Mouse (Mus musculus): ENCODE measurements around the gene Pkdcc. TPM values are rescaled to one million over a fixed set of nuclear protein-coding genes. Genes with fewer than 3 reads are reported as not detected.
A peak's percentile ranks its signal among the peaks of the same experiment; 100 is the strongest.

The Pkdcc gene
- polyA plus RNA-seq, 1 experiment from 2014 or later, result 5.8 TPM

DNA sequence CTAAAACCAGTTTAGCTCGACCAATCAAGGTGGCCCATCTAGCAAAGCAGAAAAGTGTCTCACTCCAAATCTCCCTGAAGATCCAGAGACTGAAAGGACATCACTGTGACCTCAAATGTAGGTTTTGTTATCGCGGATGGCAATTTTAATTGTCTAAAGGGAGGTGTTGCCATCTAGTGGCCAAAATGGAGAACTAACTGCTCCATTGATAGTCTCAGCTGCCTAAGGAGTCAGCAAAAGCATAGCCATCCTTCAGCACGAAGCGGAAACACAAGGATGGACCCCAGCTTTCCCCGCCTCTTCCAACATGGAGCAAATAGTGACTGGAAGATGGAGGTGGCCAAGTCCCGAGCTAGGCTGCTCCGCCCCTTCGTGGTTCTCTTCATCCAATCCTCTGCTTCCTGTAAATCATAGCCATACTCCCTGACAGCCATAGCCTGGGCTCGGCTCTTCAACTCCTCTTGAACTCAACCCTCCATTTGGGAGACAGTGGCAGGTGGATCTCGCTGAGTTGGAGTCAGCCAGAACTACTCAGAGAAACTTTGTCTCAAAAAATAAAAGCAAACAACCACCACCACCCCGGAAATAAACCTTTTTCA is 38.1 kb downstream of the Pkdcc start:
- H3K27ac ChIP-seq (ENCODE audit: low read length), result no peak overlapping the region
- WGBS, result 28% methylated on average over 12 of the region's 12 CpGs
- no peak overlapping the region for H3K4me3 ChIP-seq (replicated peaks; ENCODE audit: low read length)
- H3K36me3 ChIP-seq (ENCODE audit: control insufficient read depth, insufficient read depth), result no peaks in the 10 kb centered on the region
- no peaks in the 10 kb centered on the region for H3K9me3 ChIP-seq (ENCODE audit: control insufficient read depth, low read length)
- no peak overlapping the region for H3K9ac ChIP-seq (replicated peaks; ENCODE audit: low read depth, low read length)
- H3K27me3 ChIP-seq (replicated peaks; ENCODE audit: control insufficient read depth, insufficient read depth, low read length), result no peaks in the 10 kb centered on the region
- no peaks in the 10 kb centered on the region for H3K4me1 ChIP-seq (replicated peaks; ENCODE audit: control insufficient read depth, insufficient read depth, low read length)
- ATAC-seq, result peak; percentile 65
- H3K4me2 ChIP-seq (ENCODE audit: low read length), result 0 out of 2 replicates have a peak overlapping the region, but pooled peaks have one; percentile 8

DNA sequence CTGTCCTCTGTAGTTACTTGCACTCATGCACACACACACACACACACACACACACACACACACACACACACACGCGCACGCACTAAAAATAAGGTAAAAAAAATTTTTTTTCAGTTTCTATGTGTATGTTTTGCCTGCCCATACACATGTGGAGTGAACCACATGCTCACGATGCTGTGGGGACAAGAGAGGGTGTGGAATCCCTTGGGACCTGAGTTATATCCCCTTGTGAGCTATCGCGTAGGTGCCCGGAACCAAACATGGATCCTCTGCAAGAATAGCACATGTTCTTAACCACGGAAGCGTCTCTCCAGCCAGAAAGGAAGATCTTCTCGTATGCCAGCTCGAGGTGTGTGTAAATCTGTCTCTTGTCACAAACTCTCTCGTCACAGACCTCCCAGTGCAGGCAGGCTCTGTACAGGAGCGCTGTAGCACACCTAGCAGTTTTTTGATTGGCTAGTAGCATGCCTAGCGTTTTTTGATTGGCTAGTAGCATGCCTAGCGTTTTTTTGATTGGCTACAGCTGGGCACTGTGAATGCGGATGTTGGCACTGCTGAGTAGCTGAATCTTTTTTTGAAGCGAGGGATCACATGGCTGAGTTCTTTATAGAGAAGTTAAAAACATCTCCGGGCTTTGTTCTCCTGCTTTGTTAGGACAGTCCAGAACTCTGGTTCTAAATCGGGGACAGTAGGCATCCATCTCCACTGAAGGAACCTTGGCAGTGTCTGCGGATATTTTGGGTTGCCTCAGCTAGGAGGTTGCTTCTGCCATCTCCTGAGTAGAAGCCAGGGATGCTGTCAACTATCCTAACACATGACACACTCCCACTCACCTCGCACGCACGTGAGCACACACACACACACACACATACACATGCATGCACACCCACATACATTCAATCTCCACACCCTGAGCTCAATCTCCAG is 52.4 kb downstream of the Pkdcc start:
- 0 out of 2 replicates have a peak overlapping the region, but pooled peaks have one; percentile 17 for H3K9ac ChIP-seq (replicated peaks; ENCODE audit: low read depth, low read length)
- WGBS, result 40% methylated on average over 23 of the region's 23 CpGs

DNA sequence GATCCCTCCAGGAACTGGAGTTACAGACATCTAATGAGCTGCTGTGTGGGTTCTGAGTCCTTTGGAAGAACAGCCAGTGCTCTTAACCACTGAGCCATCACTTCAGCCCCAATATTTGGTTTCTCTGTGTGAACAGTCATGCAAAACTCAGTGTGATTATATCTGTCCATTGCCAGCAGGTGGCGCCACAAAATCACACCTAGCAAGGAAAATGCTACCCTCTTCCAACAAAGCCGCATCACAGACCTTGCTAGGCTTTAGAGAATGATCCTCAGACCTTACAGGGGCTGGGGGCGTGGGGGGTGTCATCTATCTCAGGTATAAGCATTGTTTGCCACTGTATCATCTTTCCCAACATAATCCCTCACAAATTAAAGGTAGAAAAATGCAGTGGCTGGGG is 56.4 kb downstream of the Pkdcc start:
- 1% methylated on average over 3 of the region's 3 CpGs for WGBS
- Histone ChIP-seq H3K9ac (replicated peaks; ENCODE audit: low read depth, low read length) (no peak overlapping the region), H3K4me2 (ENCODE audit: low read length) (no peak overlapping the region), H3K27me3 (replicated peaks; ENCODE audit: control insufficient read depth, insufficient read depth, low read length) (0 out of 2 replicates have a peak, but pooled peaks cover 4% of the 10 kb centered on the region), H3K9me3 (ENCODE audit: control insufficient read depth, low read length) (no peaks in the 10 kb centered on the region), H3K27ac (ENCODE audit: low read length) (no peak overlapping the region), H3K36me3 (ENCODE audit: control insufficient read depth, insufficient read depth) (no peaks in the 10 kb centered on the region), H3K4me1 (replicated peaks; ENCODE audit: control insufficient read depth, insufficient read depth, low read length) (peaks cover 12% of the 10 kb centered on the region), H3K4me3 (replicated peaks; ENCODE audit: low read length) (no peak overlapping the region)
- ATAC-seq, result no peak

More for the DNA sequence above, 52.4 kb downstream of the Pkdcc start:
- peak overlapping the region; percentile 64 for H3K4me2 ChIP-seq (ENCODE audit: low read length)
- no peaks in the 10 kb centered on the region for H3K27me3 ChIP-seq (replicated peaks; ENCODE audit: control insufficient read depth, insufficient read depth, low read length)
- no peaks in the 10 kb centered on the region for H3K36me3 ChIP-seq (ENCODE audit: control insufficient read depth, insufficient read depth)
- ATAC-seq, result peak; percentile 99
- H3K4me1 ChIP-seq (replicated peaks; ENCODE audit: control insufficient read depth, insufficient read depth, low read length), result peaks cover 7% of the 10 kb centered on the region; the same call in 1 of the 2 replicates
- H3K4me3 ChIP-seq (replicated peaks; ENCODE audit: low read length), result peak overlapping the region; percentile 40
- peak overlapping the region; percentile 66; the same call in 1 of the 2 replicates for H3K27ac ChIP-seq (ENCODE audit: low read length)
- H3K9me3 ChIP-seq (ENCODE audit: control insufficient read depth, low read length), result no peaks in the 10 kb centered on the region

DNA sequence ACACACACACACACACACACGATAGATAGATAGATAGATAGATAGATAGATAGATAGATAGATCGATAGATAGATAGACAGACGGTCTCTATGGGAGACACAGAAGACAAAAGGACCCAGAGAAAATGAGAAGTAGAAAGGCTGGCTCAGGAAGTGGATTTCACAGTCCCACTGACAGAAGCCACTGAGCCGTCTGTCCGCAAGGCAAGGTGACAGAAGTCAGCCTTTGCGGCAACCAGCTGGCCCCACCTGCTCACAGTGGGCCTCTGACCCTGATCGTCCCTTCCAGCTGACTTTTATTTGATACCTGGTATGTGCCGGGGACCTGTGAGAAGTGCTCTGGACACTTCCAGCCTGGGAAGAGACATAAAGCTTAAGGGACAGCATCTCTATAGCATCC is 57.5 kb downstream of the Pkdcc start:
- no peak for ATAC-seq
- no peaks in the 10 kb centered on the region for H3K9me3 ChIP-seq (ENCODE audit: control insufficient read depth, low read length)
- no peak overlapping the region for H3K4me2 ChIP-seq (ENCODE audit: low read length)
- H3K27me3 ChIP-seq (replicated peaks; ENCODE audit: control insufficient read depth, insufficient read depth, low read length), result 0 out of 2 replicates have a peak, but pooled peaks cover 4% of the 10 kb centered on the region
- WGBS, result 76% methylated on average over 8 of the region's 8 CpGs
- peaks cover 20% of the 10 kb centered on the region for H3K4me1 ChIP-seq (replicated peaks; ENCODE audit: control insufficient read depth, insufficient read depth, low read length)
- H3K4me3 ChIP-seq (replicated peaks; ENCODE audit: low read length), result no peak overlapping the region
- H3K27ac ChIP-seq (ENCODE audit: low read length), result no peak overlapping the region
- H3K9ac ChIP-seq (replicated peaks; ENCODE audit: low read depth, low read length), result no peak overlapping the region
- H3K36me3 ChIP-seq (ENCODE audit: control insufficient read depth, insufficient read depth), result no peaks in the 10 kb centered on the region

DNA sequence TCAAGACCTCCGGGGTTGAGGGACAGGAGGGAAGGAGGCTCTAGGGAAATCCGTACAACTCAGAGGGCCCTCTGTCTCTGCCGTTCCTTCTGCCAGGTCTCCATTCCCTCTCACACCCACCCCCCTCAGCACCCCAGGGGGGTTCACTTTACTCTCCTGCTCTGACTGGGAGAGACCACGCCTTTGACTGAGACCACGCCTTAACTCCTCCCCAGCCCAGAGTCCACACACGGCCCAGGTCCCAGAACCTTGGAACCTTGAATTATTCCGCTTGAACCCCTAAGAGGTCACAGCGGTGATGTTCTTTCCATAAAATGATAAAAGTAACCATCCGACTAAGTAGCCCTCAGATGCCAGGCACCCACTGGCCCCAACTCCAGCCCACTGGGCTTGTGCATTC is 58.5 kb downstream of the Pkdcc start:
- Histone ChIP-seq H3K27me3 (replicated peaks; ENCODE audit: control insufficient read depth, insufficient read depth, low read length) (0 out of 2 replicates have a peak, but pooled peaks cover 4% of the 10 kb centered on the region), H3K4me1 (replicated peaks; ENCODE audit: control insufficient read depth, insufficient read depth, low read length) (peaks cover 18% of the 10 kb centered on the region), H3K9me3 (ENCODE audit: control insufficient read depth, low read length) (no peaks in the 10 kb centered on the region), H3K4me2 (ENCODE audit: low read length) (no peak overlapping the region), H3K36me3 (ENCODE audit: control insufficient read depth, insufficient read depth) (no peaks in the 10 kb centered on the region), H3K9ac (replicated peaks; ENCODE audit: low read depth, low read length) (no peak overlapping the region), H3K4me3 (replicated peaks; ENCODE audit: low read length) (no peak overlapping the region), H3K27ac (ENCODE audit: low read length) (no peak overlapping the region)
- 28% methylated on average over 9 of the region's 9 CpGs for WGBS
- no peak for ATAC-seq

DNA sequence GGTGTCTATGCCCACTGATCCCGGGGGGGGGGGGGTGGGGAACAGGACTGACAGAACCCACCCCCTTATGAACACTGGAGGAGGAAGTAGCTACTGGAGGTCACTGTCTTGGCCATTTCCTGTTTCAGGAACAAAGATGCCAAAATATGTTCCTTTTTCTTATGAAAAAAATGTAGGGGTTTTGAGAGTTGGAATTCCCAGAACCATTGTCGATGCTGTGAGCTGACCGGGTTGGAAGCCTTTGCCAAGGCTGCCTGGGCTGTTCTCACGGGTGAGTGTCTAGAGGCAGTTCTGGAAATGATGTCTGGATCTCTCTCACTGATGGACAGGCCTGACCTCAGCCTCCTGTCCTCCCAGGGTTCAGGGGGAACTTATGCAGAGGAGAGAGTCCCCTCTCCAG is 59.0 kb downstream of the Pkdcc start:
- H3K36me3 ChIP-seq (ENCODE audit: control insufficient read depth, insufficient read depth), result no peaks in the 10 kb centered on the region
- WGBS, result 36% methylated on average over 4 of the region's 4 CpGs
- H3K27ac ChIP-seq (ENCODE audit: low read length), result no peak overlapping the region
- no peak for ATAC-seq
- H3K4me2 ChIP-seq (ENCODE audit: low read length), result no peak overlapping the region
- H3K9ac ChIP-seq (replicated peaks; ENCODE audit: low read depth, low read length), result no peak overlapping the region
- H3K9me3 ChIP-seq (ENCODE audit: control insufficient read depth, low read length), result no peaks in the 10 kb centered on the region
- no peak overlapping the region for H3K4me3 ChIP-seq (replicated peaks; ENCODE audit: low read length)
- H3K27me3 ChIP-seq (replicated peaks; ENCODE audit: control insufficient read depth, insufficient read depth, low read length), result 0 out of 2 replicates have a peak, but pooled peaks cover 4% of the 10 kb centered on the region
- peaks cover 18% of the 10 kb centered on the region for H3K4me1 ChIP-seq (replicated peaks; ENCODE audit: control insufficient read depth, insufficient read depth, low read length)

Other genes with a start within 250 kb of the Pkdcc start
- gene Eml4, start 135.6 kb downstream of the Pkdcc start, polyA plus RNA-seq (2015; fragmentation: Nextera tagmentation; extraction: Ambion mirVana), result 31.7 and 33.9 TPM in 2 replicates

Data from forebrain, embryonic 16.5 days (tissue).